Mouse (Mus musculus): ENCODE measurements around the gene Gm10320. TPM values are rescaled to one million over a fixed set of nuclear protein-coding genes. Genes with fewer than 3 reads are reported as not detected.

Gene Gm10320
- polyA plus RNA-seq, 1 experiment = 1.8 TPM

DNA sequence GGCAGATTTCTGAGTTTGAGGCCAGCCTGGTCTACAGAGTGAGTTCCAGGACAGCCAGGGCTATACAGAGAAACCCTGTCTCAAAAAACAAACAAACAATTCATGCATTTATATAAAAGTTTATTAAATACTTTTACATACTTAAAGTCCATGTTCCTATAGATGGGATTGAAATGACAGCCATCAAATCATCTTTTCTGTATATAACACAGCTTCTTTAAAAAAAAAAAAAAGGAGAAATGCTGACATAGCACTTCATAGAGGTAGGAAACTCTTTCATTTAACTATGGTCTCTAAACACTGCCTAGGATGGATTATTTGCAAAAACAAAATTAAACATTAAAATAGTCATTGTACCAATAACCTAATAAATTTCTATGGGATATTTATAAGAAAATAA is 43.1 kb downstream of the Gm10320 start:
- Histone ChIP-seq H3K4me2 (ENCODE audit: low read depth) (no peak overlapping the region), H3K4me3 (no peak overlapping the region), H3K27me3 (ENCODE audit: control insufficient read depth, insufficient read depth, insufficient read length) (peaks cover 4% of the 10 kb centered on the region), H3K36me3 (ENCODE audit: control insufficient read depth, insufficient read depth) (no peaks in the 10 kb centered on the region), H3K79me2 (ENCODE audit: control insufficient read depth, insufficient read depth) (no peaks in the 10 kb centered on the region), H3ac (ENCODE audit: control insufficient read depth, insufficient read length) (no peak overlapping the region)
- TF ChIP-seq E2F4 (IDR thresholded peaks at IDR 0.05; ENCODE audit: insufficient read depth) (no peak), CEBPB (IDR thresholded peaks at IDR 0.05; ENCODE audit: insufficient read depth, poor library complexity, severe bottlenecking) (no peak), USF1 (IDR thresholded peaks at IDR 0.05; ENCODE audit: low read depth) (no peak), MYOG (IDR thresholded peaks at IDR 0.05; ENCODE audit: control insufficient read depth in 1 of 3, insufficient read depth in 1 of 3, insufficient read length in 2 of 3, low read depth in 2 of 3) (no peak), POLR2A (IDR thresholded peaks at IDR 0.05; ENCODE audit: insufficient read length, low read depth) (no peak), TCF12 (IDR thresholded peaks at IDR 0.05; ENCODE audit: insufficient read depth, poor library complexity, severe bottlenecking) (no peak), TCF3 (IDR thresholded peaks at IDR 0.05; ENCODE audit: insufficient read length, low read depth) (no peak), REST (IDR thresholded peaks at IDR 0.05; ENCODE audit: insufficient read depth, insufficient read length) (no peak), MYOD1 (IDR thresholded peaks at IDR 0.05; ENCODE audit: control insufficient read depth in 1 of 3, insufficient read length in 2 of 3, low read depth in 2 of 3) (no peak), POLR2AphosphoS2 (IDR thresholded peaks at IDR 0.05; ENCODE audit: insufficient read length, low read depth) (no peak), MAX (IDR thresholded peaks at IDR 0.05; ENCODE audit: low read depth) (no peak), SRF (IDR thresholded peaks at IDR 0.05; ENCODE audit: control insufficient read depth, insufficient read length, low read depth) (no peak)

DNA sequence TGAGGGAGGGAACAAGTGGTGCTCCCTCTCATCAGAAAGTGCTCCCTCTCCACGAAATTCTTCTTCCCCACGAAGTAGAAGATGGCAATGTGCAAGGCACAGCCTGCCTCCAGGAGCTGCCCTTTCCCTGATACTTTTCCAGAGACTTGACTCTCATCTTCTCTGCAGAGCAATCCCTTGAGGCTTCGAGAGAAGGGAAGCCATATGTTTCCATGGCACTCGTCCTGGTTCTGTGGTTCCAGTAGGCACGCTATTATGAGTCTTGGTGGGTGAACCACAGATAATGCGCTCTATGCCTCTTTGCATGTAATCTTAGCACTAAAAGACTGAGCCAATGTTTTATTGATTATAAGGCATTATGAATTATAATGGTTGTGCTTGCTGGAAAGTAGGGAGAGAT is 44.1 kb downstream of the Gm10320 start:
- no peaks in the 10 kb centered on the region for H3K79me2 ChIP-seq (ENCODE audit: control insufficient read depth, insufficient read depth)
- TF ChIP-seq POLR2AphosphoS2 (IDR thresholded peaks at IDR 0.05; ENCODE audit: insufficient read length, low read depth) (no peak), SRF (IDR thresholded peaks at IDR 0.05; ENCODE audit: control insufficient read depth, insufficient read length, low read depth) (no peak), TCF12 (IDR thresholded peaks at IDR 0.05; ENCODE audit: insufficient read depth, poor library complexity, severe bottlenecking) (no peak), E2F4 (IDR thresholded peaks at IDR 0.05; ENCODE audit: insufficient read depth) (no peak), MYOD1 (IDR thresholded peaks at IDR 0.05; ENCODE audit: control insufficient read depth in 1 of 3, insufficient read length in 2 of 3, low read depth in 2 of 3) (no peak), POLR2A (IDR thresholded peaks at IDR 0.05; ENCODE audit: insufficient read length, low read depth) (no peak), USF1 (IDR thresholded peaks at IDR 0.05; ENCODE audit: low read depth) (no peak), MYOG (IDR thresholded peaks at IDR 0.05; ENCODE audit: control insufficient read depth in 1 of 3, insufficient read depth in 1 of 3, insufficient read length in 2 of 3, low read depth in 2 of 3) (no peak), CEBPB (IDR thresholded peaks at IDR 0.05; ENCODE audit: insufficient read depth, poor library complexity, severe bottlenecking) (no peak), TCF3 (IDR thresholded peaks at IDR 0.05; ENCODE audit: insufficient read length, low read depth) (no peak), REST (IDR thresholded peaks at IDR 0.05; ENCODE audit: insufficient read depth, insufficient read length) (no peak), MAX (IDR thresholded peaks at IDR 0.05; ENCODE audit: low read depth) (no peak)
- no peaks in the 10 kb centered on the region for H3K36me3 ChIP-seq (ENCODE audit: control insufficient read depth, insufficient read depth)
- H3ac ChIP-seq (ENCODE audit: control insufficient read depth, insufficient read length) = no peak overlapping the region
- H3K27me3 ChIP-seq (ENCODE audit: control insufficient read depth, insufficient read depth, insufficient read length) = peaks cover 4% of the 10 kb centered on the region
- no peak overlapping the region for H3K4me2 ChIP-seq (ENCODE audit: low read depth)
- H3K4me3 ChIP-seq = no peak overlapping the region

DNA sequence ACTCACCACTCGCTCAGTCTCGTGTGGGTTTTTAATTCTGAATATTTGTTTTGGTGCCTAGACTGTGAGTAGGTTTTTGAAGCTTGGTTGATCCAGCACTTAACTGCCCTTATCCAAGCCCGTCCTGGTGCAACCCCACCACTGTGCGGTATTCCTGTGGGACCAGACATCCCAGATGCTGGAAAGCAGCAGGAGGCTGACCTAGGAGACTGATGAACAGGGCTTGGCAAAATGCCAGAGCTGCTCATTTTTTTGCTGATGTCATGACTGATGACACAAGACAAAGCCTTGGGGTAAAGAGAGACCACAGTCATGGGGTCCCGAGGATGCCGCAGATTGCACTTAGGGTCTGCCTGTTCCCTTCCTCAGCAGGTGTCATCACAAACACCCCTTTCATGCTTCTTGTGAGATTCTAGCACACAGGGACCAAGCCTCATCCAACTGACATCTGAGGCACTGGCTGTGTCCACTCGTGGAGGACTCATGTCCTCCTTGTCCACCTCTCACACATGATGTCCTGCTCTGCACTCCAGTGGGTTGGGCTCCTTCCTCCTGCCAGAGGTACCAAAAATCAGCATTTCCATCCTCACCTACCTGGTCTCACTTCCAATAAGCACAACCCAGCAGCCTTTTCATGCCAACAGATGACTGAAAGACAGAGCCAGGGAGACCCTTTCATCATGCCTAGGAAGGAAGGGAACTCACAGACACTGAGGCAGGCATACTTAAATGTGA is 46.2 kb downstream of the Gm10320 start:
- Histone ChIP-seq H3K36me3 (ENCODE audit: control insufficient read depth, insufficient read depth) (no peaks in the 10 kb centered on the region), H3K4me2 (ENCODE audit: low read depth) (no peak overlapping the region), H3K79me2 (ENCODE audit: control insufficient read depth, insufficient read depth) (no peaks in the 10 kb centered on the region), H3ac (ENCODE audit: control insufficient read depth, insufficient read length) (no peak overlapping the region), H3K4me3 (no peak overlapping the region), H3K27me3 (ENCODE audit: control insufficient read depth, insufficient read depth, insufficient read length) (peaks cover 4% of the 10 kb centered on the region)
- TF ChIP-seq SRF (IDR thresholded peaks at IDR 0.05; ENCODE audit: control insufficient read depth, insufficient read length, low read depth) (no peak), MYOG (IDR thresholded peaks at IDR 0.05; ENCODE audit: control insufficient read depth in 1 of 3, insufficient read depth in 1 of 3, insufficient read length in 2 of 3, low read depth in 2 of 3) (no peak)

DNA sequence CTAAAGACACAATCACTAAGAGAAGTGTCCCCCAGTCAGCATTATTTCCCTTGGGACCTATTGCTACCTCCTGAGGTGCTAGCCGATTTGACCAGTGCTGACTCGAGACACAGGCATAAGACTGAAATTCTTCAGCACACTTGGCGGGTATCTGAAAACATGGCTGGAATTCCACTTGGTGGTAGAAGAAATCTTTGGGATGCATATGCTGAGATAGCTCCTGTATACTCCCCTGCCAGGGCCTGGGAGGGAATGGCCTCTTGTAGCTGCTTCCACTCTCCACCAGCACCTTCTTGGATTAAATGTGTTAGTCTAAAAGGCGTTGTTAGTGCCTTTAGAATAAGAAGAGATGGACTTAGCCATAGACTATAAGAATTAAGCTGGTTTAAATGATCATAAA is 50.8 kb downstream of the Gm10320 start:
- no peaks in the 10 kb centered on the region for H3K79me2 ChIP-seq (ENCODE audit: control insufficient read depth, insufficient read depth)
- TF ChIP-seq REST (IDR thresholded peaks at IDR 0.05; ENCODE audit: insufficient read depth, insufficient read length) = no peak
- no peak for TF ChIP-seq MAX (IDR thresholded peaks at IDR 0.05; ENCODE audit: low read depth)
- no peak for TF ChIP-seq POLR2A (IDR thresholded peaks at IDR 0.05; ENCODE audit: insufficient read length, low read depth)
- TF ChIP-seq TCF12 (IDR thresholded peaks at IDR 0.05; ENCODE audit: insufficient read depth, poor library complexity, severe bottlenecking) = no peak
- H3K4me2 ChIP-seq (ENCODE audit: low read depth) = no peak overlapping the region
- H3ac ChIP-seq (ENCODE audit: control insufficient read depth, insufficient read length) = no peak overlapping the region
- H3K36me3 ChIP-seq (ENCODE audit: control insufficient read depth, insufficient read depth) = no peaks in the 10 kb centered on the region
- H3K4me3 ChIP-seq = no peak overlapping the region
- H3K27me3 ChIP-seq (ENCODE audit: control insufficient read depth, insufficient read depth, insufficient read length) = no peaks in the 10 kb centered on the region

DNA sequence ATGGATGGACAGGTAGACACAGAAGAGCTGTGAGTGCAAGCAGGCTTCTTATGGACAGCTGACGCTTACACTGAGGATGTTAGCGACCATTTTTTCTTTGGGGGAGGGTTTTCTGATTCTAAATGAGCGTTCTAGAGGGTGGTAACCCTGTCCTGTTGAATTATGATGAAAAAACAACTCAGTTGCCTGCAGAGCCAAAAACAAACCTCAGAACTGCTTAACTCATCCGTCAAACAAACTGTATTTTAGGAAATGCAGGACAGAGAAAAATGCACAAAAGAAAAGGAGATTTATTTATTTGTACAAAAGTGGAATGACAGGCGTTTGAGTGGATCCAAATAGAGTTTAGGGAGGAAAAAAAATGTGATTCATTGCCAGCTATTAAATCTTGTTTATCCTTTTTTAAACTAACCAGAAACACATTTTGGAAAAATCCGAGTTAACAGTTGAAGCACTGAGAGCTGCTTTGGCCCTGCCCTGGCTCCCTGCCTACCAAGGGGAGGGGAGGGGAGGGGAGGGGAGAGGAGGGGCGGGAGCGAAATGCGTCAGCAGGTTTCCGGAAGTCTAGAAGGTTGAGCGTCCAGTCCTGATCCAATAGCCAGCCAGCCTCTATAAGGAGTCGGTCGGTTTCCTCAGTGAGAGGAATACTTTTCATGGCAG is 51.4 kb downstream of the Gm10320 start:
- no peaks in the 10 kb centered on the region for H3K27me3 ChIP-seq (ENCODE audit: control insufficient read depth, insufficient read depth, insufficient read length)
- no peak overlapping the region for H3K4me3 ChIP-seq
- no peaks in the 10 kb centered on the region for H3K36me3 ChIP-seq (ENCODE audit: control insufficient read depth, insufficient read depth)
- H3K79me2 ChIP-seq (ENCODE audit: control insufficient read depth, insufficient read depth) = no peaks in the 10 kb centered on the region
- no peak for TF ChIP-seq MYOG (IDR thresholded peaks at IDR 0.05; ENCODE audit: control insufficient read depth in 1 of 3, insufficient read depth in 1 of 3, insufficient read length in 2 of 3, low read depth in 2 of 3)
- no peak for TF ChIP-seq MAX (IDR thresholded peaks at IDR 0.05; ENCODE audit: low read depth)
- TF ChIP-seq TCF3 (IDR thresholded peaks at IDR 0.05; ENCODE audit: insufficient read length, low read depth) = no peak
- TF ChIP-seq POLR2AphosphoS2 (IDR thresholded peaks at IDR 0.05; ENCODE audit: insufficient read length, low read depth) = no peak
- TF ChIP-seq USF1 (IDR thresholded peaks at IDR 0.05; ENCODE audit: low read depth) = no peak
- TF ChIP-seq TCF12 (IDR thresholded peaks at IDR 0.05; ENCODE audit: insufficient read depth, poor library complexity, severe bottlenecking) = no peak
- TF ChIP-seq REST (IDR thresholded peaks at IDR 0.05; ENCODE audit: insufficient read depth, insufficient read length) = no peak
- TF ChIP-seq SRF (IDR thresholded peaks at IDR 0.05; ENCODE audit: control insufficient read depth, insufficient read length, low read depth) = no peak
- no peak for TF ChIP-seq MYOD1 (IDR thresholded peaks at IDR 0.05; ENCODE audit: control insufficient read depth in 1 of 3, insufficient read length in 2 of 3, low read depth in 2 of 3)
- TF ChIP-seq CEBPB (IDR thresholded peaks at IDR 0.05; ENCODE audit: insufficient read depth, poor library complexity, severe bottlenecking) = no peak
- no peak for TF ChIP-seq E2F4 (IDR thresholded peaks at IDR 0.05; ENCODE audit: insufficient read depth)
- no peak for TF ChIP-seq POLR2A (IDR thresholded peaks at IDR 0.05; ENCODE audit: insufficient read length, low read depth)
- no peak overlapping the region for H3ac ChIP-seq (ENCODE audit: control insufficient read depth, insufficient read length)
- H3K4me2 ChIP-seq (ENCODE audit: low read depth) = no peak overlapping the region
